Mouse (Mus musculus) forelimb bud, embryonic 11.5 days (tissue): ENCODE data around the gene Ugt1a6a.
"Not testable (repeated sequence)": the region's sequence is repeated elsewhere in the genome, so short reads cannot be mapped to it uniquely, and the experiment has no call there.

Source experiments
- DNase-seq: peaks from one replicate; pipeline ENCODE4 v3.0.0-alpha.2; 2012; ENCODE audit warnings: low read depth, low spot score

Ugt1a6a gene

DNA sequence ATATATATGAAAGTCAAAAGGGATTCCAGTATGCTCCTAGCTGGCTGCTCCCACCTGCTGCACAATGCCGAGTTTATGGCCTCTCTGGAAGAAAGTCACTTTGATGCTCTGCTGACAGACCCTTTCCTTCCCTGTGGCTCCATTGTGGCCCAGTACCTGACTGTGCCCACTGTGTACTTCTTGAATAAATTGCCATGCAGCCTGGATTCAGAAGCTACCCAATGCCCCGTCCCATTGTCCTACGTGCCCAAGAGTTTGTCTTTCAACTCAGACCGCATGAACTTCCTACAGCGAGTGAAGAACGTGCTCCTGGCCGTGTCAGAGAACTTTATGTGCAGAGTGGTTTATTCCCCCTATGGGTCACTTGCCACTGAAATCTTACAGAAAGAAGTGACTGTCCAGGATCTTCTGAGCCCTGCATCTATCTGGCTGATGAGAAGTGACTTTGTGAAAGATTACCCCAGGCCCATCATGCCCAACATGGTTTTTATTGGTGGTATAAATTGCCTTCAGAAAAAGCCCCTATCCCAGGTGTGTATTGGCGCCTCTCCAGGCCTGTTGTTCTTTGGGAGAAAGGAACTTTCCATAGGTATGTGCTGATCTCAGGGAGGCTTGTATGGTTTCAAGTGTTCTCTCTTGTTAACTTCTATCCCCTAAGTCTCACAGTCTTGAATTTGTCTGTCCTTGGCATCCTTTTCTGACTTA lies 77.9 kb downstream of the Ugt1a6a start:
- DNase-seq = no peak

DNA sequence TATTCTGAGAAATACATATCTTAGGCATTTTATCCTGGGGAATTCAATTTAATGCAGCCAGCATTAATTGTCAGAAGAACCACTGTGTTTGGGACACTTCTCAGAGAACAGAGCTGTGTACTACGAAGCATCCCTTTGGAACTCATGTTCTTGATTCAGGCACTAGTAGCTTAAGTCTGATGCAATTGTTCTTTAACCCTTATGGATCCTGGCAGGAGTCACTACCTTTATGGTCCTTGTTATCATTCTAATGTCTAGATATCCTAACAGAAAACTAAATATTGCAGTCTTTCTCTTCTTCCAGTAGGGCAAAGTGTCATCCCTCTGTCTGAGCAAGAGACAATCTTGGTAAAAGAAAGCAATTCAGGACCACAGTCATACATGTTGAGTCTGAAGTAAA lies 78.5 kb downstream of the Ugt1a6a start:
- DNase-seq = no peak

DNA sequence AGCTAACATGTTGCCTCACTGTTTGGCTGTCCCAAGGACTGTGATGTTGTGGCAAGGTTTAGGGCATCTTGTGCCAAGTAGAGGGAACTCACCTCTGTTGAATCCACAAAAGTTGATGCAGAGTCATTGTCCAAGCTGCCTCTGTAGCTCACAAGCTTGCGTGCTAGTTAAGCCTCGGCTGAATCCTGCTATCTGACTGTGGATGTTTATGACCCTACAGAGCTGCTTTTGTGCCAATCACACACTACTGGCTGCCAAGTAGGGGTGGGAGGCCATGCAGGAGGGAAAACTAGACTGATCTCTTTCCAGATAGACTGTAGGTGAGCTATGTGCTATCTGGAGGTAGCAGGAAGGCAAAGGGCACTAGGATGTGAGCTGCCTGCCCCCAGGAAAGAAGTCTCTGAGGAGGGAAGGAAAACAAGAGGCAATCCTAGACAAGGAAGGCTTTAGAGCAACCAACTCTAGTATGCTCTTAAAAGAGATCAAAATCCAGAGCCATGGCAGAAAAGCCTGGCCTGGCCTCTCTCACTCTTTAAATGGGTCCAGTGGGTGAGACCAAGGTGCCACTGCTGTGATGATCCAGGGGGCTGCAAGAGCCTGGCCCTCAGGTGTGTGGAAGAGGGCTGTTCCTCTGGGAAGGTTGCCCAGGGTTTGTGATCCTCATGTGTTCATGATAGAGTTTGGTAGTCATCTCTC lies 79.3 kb downstream of the Ugt1a6a start:
- no peak for DNase-seq

DNA sequence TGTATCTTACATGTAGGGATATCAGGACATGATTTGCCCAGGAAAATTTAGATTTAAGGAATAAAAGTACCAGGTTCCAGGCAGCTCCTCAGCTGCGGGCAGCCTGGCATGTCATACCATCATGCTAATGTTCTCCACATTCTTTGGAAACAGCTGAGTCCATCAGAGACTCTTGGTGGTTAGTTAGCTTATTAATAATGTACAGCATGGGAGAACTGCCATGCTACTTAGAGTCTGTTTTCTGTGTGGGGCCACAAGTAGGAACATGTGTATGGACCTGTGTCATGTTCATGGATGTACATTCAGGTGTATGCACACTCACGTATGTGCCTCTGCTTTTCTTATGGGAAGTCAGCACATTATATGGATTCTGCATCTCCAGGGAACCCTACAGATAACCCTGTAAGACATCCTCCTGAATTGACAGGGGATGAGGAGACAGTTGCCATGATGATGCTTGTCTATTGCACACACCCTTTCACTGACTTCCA lies 79.9 kb downstream of the Ugt1a6a start:
- no peak for DNase-seq

DNA sequence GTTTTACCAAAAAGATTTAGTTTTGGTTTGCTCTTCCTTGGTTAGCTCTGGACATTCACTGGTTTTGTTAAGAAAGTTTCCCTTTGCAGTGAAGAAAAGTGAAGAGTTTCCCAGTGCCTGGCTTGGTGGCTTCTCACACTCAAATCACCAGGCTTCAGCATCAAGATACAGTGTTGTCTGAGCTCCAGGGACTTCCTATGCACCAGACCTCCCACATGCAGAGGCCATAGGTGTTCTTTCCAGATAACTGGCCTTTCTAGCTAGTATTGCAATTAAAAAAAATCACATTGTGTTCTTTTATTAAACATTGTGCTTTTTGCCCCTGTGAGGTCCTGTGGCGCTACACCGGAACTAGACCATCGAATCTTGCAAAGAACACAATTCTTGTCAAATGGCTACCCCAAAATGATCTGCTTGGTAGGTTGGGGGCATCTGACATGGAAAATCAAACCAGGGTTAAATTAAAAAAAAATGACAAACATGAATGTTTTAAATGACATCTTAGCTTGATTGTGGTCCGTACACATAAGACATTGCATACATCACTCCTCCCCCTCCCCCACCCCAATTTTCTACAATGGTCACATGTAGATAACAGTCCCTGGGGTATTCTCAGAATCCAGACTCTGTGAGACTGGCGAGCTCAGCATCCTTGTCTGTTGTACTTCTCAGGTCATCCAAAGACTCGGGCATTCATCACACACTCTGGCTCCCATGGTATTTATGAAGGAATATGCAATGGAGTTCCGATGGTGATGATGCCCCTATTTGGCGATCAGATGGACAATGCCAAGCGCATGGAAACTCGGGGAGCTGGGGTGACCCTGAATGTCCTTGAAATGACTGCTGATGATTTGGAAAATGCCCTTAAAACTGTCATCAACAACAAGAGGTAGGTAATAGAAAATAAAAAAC lies 81.1 kb downstream of the Ugt1a6a start:
- no peak for DNase-seq

DNA sequence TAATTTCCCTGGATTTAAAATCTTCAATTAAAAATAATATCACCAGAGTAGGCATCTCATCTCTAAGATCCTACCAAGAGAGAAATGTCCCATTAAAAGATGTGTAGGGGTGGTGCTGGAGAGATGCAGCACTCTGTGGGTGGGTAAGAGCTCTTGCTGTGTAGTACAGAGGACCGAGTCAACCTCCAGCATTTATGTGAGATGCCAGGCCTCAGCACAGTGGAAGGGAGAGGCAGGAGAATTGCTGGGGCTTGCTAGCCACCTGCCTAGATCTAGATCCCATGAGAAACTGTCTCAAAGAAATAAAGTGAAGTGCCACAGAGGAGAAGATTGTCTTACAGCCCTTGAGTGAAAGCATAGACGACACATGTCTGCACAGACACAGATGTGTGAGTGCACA lies 81.9 kb downstream of the Ugt1a6a start:
- DNase-seq = no peak

DNA sequence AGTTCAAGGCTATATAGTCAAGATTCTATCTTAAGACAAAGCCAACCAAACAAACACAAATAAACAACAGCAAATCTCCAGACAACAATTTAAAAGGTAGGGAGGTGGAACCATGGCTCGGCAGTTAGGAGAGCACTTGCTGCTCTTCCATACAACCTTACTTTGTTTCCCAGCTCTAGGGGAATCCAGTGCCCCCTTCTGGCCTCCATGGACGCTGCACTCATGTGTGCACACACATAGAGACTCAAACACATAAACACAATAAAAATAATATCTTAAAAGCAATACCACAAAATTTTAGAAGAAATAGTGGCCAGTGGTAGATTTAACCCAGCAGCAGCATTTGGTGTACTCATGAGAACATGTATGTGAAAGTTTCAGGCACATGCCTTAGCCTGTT lies 82.5 kb downstream of the Ugt1a6a start:
- DNase-seq = no peak

DNA sequence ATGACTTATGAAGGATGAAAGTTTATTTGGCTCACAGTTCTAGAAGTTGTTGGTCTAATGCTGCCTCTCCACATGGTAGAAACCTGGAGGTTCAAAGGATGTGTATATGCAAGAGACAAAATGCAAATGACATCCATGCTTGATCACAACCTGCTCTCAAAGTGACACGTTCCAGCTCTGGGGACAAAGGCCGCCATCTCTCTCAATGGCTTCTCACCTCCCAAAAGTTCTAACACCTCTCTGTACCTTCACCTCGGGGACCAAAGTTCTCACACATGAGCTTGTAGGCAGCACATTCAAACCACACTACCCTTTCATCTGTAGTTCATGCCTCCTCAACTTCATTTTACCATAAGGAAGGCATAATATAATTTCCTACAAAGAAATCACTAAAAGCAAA lies 83.0 kb downstream of the Ugt1a6a start:
- no peak for DNase-seq

DNA sequence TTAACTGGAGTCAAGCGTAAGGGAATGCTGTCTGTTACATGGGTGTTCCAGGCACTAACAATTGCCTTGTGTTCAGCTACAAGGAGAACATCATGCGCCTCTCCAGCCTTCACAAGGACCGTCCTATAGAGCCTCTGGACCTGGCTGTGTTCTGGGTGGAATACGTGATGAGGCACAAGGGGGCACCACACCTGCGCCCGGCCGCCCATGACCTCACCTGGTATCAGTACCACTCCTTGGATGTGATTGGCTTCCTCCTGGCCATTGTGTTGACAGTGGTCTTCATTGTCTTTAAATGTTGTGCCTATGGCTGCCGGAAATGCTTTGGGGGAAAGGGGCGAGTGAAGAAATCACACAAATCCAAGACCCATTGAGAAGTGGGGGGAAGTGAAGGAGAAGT lies 83.4 kb downstream of the Ugt1a6a start:
- no peak for DNase-seq

DNA sequence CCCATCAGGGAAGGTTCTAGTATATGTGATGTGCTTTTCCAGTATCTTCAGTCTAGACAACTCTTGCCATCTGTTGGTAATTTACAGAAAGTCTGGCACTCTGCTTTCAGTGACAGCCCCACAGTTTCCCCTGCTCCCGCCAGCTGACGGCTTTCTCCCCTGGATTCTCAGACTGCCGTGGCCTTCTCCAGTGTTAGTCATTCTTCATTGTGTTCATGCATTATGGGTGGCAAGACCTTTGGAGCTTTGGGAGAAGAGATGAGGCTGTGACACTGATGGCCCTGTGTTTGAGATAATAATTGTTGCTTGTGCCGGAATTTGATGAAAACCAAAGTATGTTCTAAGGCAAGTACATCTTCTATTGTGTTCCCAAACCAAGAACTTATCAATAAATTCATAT lies 84.0 kb downstream of the Ugt1a6a start:
- no peak for DNase-seq

DNA sequence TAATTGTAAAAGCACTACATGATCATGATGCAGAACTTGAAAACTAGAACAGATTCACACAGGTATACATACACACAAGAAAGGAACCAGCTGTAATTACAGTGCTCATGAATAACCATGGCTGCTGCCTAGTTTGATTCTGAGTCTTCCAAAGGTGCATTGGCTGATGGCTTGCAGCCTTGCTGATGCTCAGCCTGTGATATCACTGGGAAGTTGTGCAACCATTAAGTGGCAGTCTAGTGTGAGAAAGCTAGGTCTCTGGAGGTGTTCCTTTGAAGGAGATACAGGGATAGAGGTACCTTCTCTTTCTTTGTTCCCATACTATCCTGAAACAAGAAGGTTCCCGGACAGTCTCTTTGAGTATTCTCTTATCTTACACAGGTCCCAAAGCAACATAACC lies 84.4 kb downstream of the Ugt1a6a start:
- DNase-seq = no peak

DNA sequence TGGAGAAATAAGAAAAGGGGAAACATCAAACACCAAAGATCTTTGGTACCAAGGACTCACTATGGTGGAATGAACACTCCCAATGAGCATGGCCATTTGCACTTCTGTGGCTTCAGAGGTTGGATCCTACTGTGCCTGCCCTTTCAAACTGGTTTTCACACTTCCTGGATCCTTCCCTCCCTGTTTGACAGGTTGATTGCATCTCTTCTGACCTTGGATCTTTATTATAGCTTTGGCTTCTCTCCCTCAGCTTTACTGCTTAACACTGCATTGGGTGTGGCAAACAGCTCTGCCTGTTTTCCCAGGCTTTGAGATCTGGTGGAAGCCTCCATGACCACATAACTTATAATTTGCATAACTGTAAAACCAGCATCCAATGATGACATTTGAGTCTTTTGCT lies 85.7 kb downstream of the Ugt1a6a start:
- DNase-seq = no peak

DNA sequence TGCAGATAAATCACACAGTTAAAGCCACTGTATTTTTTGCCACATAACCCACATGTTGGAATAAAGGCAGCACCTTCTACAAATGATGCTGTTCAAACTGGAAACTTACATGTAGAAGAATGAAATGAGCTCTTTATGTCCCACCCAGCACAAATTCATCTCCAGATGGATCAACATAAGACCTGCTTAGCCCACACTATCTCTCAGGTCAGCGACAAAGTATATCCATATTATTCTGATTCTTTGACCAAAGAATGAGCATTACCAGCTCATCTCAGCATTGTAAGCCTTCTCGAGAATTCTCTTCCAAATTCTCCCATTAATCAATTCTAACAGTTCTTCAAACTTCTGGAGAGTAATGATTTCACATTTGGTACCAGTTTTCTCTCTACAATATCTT lies 87.6 kb downstream of the Ugt1a6a start:
- DNase-seq = no peak

DNA sequence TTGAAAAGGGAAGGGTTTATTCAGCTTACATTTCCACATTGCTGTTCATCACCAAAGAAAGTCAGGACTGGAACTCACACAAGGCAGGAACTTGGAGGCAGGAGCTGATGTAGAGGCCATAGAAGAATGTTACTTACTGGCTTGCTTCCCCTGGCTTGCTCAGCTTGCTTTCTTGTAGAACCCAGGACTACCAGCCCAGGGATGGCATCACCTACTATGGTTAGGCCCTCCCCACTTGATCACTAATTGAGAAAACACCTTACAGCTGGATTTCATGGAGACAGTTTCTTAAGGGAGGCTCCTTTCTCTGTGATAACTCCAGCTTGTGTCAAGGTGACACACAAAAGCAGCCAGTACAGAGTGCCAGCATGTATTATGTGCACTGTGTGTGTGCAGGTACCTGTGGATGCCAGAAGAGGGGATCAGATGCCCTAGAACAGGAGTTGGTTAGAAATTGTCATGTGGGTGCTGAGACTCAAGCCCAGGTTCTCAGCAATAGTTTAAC lies 88.5 kb downstream of the Ugt1a6a start:
- not testable (repeated sequence) for DNase-seq

DNA sequence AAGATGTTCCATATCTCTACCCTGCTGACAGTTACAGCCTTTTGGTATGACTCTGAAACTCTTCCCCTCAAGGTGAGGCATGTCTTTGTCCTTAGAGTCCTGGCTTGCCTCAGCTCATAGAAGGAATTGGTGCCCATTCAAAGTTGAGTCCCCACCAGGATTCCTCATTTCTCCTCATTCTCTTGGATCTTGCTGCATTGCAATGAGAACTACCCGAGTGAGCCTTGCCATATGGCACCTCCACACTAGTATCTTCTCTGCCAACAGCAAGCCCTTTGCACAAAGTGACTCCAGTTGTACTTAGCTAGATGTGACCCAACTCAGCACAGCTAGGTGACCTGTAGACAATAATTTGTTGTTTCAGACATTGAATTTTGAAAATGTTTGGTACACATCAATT lies 89.0 kb downstream of the Ugt1a6a start:
- DNase-seq = no peak

DNA sequence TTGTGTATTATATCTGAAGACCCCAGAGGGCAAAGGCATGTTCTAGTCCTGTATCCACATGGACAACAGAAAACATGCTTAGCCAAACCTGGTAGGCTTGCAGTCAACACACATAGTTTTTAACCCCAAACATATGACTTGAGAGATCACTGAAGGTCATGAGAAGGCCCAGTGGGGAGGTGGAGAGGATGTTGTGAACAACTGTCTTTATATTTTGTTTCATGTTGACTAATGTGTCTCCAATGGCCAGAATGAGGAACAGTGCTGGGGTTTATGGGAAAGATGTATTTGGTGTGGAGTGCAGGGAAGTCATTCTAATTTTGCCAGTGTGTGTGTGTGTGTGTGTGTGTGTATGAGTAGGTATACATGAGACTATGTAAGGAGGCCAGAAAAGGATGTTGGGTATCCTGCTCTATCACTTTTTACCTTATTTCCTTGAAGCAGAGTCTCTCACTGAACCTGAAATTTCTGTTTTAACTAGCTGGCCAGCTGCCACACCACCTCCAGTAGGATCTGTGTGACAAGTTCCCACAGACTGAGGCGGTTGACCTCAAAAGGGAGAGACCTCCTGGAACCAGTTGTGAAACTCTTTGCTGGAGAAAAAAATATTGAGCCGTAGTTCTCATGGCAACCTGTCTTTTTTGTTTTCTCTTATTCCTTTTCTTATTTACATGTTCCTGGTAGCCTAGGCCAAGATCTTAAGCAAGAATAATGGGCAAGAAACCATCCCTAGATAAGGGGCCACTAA lies 89.6 kb downstream of the Ugt1a6a start:
- DNase-seq = no peak

DNA sequence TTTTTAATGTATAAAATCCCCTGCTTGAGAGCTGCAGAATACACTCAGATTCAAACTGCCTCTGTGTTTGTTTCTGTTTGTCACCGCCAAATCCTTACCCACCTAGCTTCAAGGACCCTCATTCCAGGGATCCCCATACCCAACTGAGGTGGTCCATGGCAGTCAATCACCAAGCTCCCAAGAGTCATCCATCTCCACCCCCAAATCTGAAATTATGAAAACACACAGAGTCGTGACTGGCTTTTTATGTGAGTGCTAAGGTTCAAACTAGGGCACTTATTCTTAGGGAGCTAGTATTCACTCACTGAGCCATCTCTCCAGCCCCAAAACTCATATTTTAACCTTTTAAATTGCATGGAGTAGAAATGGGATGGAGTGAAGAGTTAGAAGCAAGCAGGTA lies 90.7 kb downstream of the Ugt1a6a start:
- not testable (repeated sequence) for DNase-seq

DNA sequence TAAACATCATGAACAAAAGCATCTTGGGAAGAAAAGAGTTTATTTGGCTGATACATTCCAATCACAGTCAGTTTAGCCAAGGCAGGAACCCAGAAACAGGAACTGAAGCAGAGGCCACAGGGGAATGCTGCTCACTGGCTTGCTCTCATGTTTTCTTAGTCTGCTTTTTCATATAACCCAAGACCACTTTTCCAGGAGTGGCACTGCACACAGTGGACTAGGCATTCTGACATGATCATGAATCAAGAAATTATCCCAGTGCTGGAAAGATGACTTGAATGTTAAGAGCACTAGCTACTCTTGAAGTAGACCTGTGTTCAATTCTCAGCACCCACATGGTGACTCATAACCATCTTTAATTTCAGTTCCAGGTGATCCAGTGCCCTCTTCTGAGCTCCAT lies 91.1 kb downstream of the Ugt1a6a start:
- no peak for DNase-seq

DNA sequence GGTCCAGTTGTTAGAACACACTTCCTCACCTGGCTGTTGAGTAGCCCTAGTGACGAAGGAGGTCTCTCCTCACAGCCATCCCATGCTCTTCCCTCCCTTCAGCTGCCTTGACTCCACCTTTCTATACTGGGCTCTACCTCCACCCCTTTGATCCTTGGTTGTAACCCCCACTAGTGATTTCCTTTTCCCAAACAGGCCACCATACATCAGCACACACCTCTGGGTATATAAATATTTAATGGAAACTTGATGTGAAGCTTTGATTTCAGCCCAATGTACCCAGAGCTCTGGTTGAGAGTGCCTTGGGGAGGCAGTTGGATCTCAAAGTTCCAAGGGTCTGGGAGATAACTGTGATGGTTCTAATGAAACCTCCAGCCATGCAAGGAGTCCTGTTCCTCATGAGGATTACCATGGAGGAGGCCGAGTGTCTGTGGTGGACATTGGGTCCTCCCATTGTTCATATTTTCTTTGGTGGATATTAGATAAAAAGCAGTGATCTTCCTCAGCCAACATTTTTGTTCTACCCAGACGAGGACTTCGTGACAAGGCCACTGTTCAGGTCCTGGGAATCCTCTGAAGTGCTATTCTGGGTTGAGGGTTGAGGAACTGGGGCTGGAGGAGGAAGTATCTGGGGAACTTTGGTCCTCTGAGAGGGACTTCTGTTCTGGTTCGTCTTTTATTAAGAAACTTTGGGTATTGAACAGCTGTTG lies 92.2 kb downstream of the Ugt1a6a start, which contains the start of gene Mroh2a:
Gene Mroh2a, plus strand, starts transcription at position 317 of the 710 bp plus-strand sequence.
- DNase-seq = no peak

DNA sequence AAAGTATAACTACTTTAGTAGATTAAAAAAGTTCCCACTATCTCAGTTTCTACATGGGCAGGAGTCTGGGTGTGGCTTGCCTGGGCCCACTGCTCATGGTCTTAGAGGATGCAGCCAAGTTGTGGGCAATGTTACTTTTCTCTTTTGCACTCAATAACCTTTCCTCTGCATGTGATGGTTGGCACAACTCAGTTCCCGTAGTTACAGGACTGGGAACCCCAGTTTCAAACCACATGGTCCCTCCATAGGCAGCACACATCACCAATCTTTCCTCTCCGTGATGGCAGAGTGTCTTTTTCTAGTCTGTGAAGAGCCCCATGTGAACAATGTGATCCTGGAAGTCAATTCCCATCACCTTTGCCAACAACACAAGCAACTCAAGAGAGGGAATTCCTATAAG lies 92.9 kb downstream of the Ugt1a6a start:
- no peak for DNase-seq

DNA sequence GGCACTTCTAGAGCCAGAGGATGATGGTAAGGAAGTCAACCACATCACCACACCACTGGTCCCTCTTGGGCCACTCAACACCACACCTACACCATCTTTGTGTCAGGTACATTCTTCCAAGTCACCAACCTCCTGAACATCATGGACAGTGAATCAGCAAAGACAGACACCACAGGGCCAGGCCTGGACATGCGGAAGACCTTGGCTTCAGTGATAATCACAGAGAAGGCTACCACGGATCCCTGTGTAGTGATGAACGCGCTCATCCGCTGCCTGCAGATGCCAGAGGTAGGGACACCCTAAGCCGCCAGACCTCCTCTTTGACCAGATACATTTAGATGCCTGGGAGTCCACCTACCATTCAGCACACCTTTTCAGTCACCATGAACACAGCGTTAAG lies 93.5 kb downstream of the Ugt1a6a start:
- DNase-seq = no peak
